Mouse (Mus musculus) frontal cortex, adult 2 months (tissue): ENCODE measurements at regions not wholly inside any gene's neighbourhood (a gene's known extent, or its start where the extent isn't known, plus 50 kb on each side); places are given as distances from the start of the nearest gene placed in this dataset.

Experiments used
- DNase-seq, 2 experiments: peaks; one replicate each; pipeline ENCODE4 v3.0.0; 2022; ENCODE audit warnings: low spot score in 1 of 2; ENCODE audit errors: extremely low spot score in 1 of 2

DNA sequence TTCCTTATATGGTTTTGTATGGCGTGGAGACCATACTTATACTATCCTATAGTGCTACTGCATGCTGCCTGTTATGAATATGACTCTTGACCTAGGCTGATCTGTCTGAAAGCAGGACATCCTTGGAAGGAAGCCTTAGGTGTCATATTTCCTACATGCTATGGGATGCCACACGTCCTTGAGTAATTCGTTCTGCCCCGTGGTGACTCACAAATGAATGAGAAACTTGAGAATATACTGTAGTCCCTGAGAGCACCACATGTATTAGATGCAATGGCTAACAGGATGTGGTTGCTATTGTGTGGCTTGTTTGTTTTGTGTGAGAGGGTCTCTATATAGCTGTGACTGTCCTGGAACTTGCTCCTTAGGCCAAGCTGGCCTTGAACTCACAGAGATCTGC is 57.2 kb upstream of the Adgrg6 start:
- DNase-seq = no peak

DNA sequence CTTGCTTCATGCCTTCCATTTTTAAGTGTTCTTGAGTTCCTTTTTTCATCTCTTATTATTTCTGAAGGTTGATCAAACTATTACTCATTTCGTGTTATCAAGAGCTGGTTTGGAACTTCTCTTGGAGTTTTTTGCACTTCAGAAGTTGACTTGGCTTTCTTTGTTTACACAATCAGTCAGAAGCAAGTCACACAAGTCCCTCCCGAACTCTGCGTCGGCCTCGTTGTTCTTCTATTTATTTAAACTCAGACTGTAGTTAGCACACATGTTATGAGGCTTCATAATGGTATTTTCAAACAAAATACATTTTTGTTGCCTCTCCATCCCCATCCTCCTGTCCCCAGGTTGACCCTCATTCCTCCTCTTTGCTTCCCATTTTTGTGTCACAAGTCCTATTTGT is 55.6 kb upstream of the Adgrg6 start:
- DNase-seq = no peak

DNA sequence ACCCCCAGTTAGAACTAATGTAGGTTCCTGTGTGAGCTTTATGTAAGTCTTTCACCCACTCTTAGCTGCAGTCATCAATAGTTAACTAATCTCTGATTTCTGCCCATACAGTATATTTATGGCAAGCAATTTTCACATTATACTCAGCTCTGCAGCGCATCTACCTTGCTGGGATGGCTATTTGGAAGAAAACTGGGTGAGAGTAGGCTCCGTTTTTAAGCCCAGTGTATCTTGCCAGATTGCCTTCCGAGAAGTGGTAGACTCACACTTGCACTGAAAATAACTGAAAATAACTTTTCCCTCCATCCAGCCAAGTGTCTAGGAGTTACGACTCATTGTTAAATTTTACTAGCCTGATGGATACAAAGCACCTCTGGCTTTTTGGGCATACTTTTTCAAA is 54.6 kb upstream of the Adgrg6 start:
- DNase-seq = peak in 1 of 2 experiments; percentile 20
